Mouse (Mus musculus): ENCODE data around the gene Kctd2.

DNA sequence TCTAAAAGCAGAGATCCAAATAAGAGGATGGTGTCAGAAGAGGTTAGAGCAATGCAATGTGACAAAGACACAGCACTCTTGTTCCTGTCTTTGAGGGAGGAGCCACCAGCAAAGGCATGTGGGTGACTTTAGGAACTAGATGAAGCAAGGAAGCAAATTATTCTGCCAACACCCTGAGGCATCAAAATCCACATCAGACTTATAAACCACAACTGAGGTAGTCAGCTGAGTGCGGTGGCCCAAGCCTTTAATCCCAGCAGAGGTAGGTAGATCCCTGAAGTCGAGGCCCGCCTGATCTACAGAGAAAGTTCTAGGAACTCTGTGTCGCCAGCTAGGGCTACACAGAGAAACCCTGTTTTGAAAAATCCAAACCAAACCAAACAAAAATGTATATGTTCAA is 42.7 kb upstream of the Kctd2 start:
- TF ChIP-seq POLR2A (IDR thresholded peaks at IDR 0.05; ENCODE audit: borderline replicate concordance, extremely low read depth, insufficient read depth, insufficient read length, poor library complexity, severe bottlenecking): no peak
- no peak for TF ChIP-seq CTCF (IDR thresholded peaks at IDR 0.05; ENCODE audit: borderline replicate concordance, extremely low read depth, insufficient read depth, insufficient read length)
